Mouse (Mus musculus) heart, postnatal 0 days (tissue): Measurements from ENCODE around the gene Rundc3a. TPM values are rescaled to one million over a fixed set of nuclear protein-coding genes. Genes with fewer than 3 reads are reported as not detected.
A peak's percentile ranks its signal among the peaks of the same experiment; 100 is the strongest.

Source experiments
- ATAC-seq: fragments of 200-750 bp; cut with Nextera tagmentation; 2 replicates; pipeline ENCODE4 v1.8.0; 2017; ENCODE audit warnings: low read depth, moderate number of reproducible peaks, moderate library complexity; ENCODE audit not compliant: insufficient read depth
- DNase-seq: peaks from one replicate; pipeline ENCODE4 v3.0.0-alpha.2; 2016; ENCODE audit warnings: low spot score
- H3K27ac ChIP-seq: fragments of 300-500 bp; sonication (generic); 2 replicates; pipeline ENCODE4 v1.5.1; 2014; ENCODE audit warnings: low read depth, mild to moderate bottlenecking
- H3K27me3 ChIP-seq: fragments of 300-500 bp; sonication (generic); 2 replicates; pipeline ENCODE4 v1.6.1; 2014; ENCODE audit warnings: low read length, mixed read lengths; ENCODE audit not compliant: control insufficient read depth, insufficient read depth
- H3K36me3 ChIP-seq: fragments of 300-500 bp; sonication (generic); replicated peaks from 2 replicates; pipeline ENCODE4 v1.6.1; 2014; ENCODE audit warnings: low read length, mixed read lengths; ENCODE audit not compliant: control insufficient read depth, insufficient read depth
- H3K4me1 ChIP-seq: fragments of 300-500 bp; sonication (generic); 2 replicates; pipeline ENCODE4 v1.6.1; 2014; ENCODE audit warnings: antibody characterized with exemption; ENCODE audit not compliant: control insufficient read depth, insufficient read depth
- H3K4me2 ChIP-seq: fragments of 300-500 bp; sonication (generic); 2 replicates; pipeline ENCODE4 v1.6.1; 2014; ENCODE audit warnings: low read depth, mild to moderate bottlenecking, low read length, moderate library complexity
- H3K4me3 ChIP-seq: fragments of 300-500 bp; sonication (generic); 2 replicates; pipeline ENCODE4 v1.5.1; 2014; ENCODE audit warnings: low read depth, low read length
- H3K9ac ChIP-seq: fragments of 300-500 bp; sonication (generic); replicated peaks from 2 replicates; pipeline ENCODE4 v1.6.1; 2014; ENCODE audit warnings: low read depth, low read length, mixed read lengths
- H3K9me3 ChIP-seq: fragments of 300-500 bp; sonication (generic); replicated peaks from 2 replicates; pipeline ENCODE4 v1.6.1; 2016; ENCODE audit warnings: low read length; ENCODE audit not compliant: control insufficient read depth
- CTCF ChIP-seq: IDR thresholded peaks from 2 replicates; pipeline ENCODE4 v1.5.1; 2016; ENCODE audit warnings: antibody characterized with exemption, control low read depth, low read depth
- EP300 ChIP-seq: IDR thresholded peaks from 2 replicates; pipeline ENCODE4 v1.6.1; 2016; ENCODE audit warnings: antibody characterized with exemption, low read depth
- WGBS: fragments of 180-500 bp; shearing (Covaris S2); extraction: QIAGEN DNeasy Blood & Tissue Kit; methylation state at CpG from one replicate; pipeline ENCODE4 v1.1.7; 2014; 5-methylcytosine and 5-hydroxymethylcytosine counted together
- microRNA-seq: library from miRNA; unstranded; fragments of <30 nt; microRNA quantifications from one replicate; pipeline ENCODE4, GENCODE M21; 2016
- polyA plus RNA-seq: library from polyadenylated mRNA; unstranded; fragments of >200 nt; fragmentation: Nextera tagmentation; extraction: Ambion mirVana; gene quantifications from 2 replicates; pipeline ENCODE4 v1.2.1, GENCODE M21; 2015
- total RNA-seq: library from RNA; depleted of rRNA; stranded (reverse); fragments of >200 nt; gene quantifications from 2 replicates; pipeline ENCODE4 v1.2.3, GENCODE M21; 2014; ENCODE audit warnings: low replicate concordance; rRNA removed

Gene Rundc3a
- total and polyA plus RNA-seq, 2 experiments from 2014 or later, result 0.74 to 12.5 TPM

DNA sequence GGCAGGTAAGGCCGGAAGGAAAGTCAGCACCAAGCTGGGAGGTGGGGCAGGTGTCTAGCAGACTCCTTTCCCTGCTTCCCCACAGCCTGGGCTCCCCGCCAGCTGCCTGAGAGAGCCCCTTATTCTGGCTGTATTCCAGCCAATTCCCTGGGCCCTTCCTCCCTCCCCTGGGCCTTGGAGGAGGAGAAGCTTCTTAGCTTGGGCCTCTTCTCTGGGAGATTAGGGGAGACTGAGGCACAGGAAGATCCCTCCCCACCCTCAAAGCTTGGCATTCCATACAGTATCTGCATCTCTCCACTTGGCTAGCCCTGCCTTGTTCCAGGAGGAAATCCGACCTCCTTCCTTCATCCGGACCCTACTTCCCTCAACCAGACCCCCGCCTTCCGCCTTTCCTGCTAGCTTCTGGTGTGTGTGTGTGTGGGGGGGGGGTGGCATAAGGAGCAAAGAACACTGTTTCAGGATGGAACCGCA is 52.7 kb downstream of the Rundc3a start:
- H3K9me3 ChIP-seq, result no peaks in the 10 kb centered on the region
- peak overlapping the region; percentile 80 for H3K4me3 ChIP-seq
- H3K27me3 ChIP-seq, result 0 out of 2 replicates have a peak, but pooled peaks cover 7% of the 10 kb centered on the region
- DNase-seq (peak; percentile 74), ATAC-seq (peak; percentile 47)
- H3K27ac ChIP-seq, result peak overlapping the region; percentile 84
- 0 out of 2 replicates have a peak, but pooled peaks have one; percentile 53 for TF ChIP-seq EP300
- TF ChIP-seq CTCF, result no peak
- 14% methylated on average over 7 of the region's 7 CpGs for WGBS
- H3K4me2 ChIP-seq, result peak overlapping the region; percentile 91
- H3K4me1 ChIP-seq, result peaks cover 40% of the 10 kb centered on the region
- no peak overlapping the region for H3K9ac ChIP-seq
- peaks cover 7% of the 10 kb centered on the region; the same call in 1 of the 2 replicates for H3K36me3 ChIP-seq

DNA sequence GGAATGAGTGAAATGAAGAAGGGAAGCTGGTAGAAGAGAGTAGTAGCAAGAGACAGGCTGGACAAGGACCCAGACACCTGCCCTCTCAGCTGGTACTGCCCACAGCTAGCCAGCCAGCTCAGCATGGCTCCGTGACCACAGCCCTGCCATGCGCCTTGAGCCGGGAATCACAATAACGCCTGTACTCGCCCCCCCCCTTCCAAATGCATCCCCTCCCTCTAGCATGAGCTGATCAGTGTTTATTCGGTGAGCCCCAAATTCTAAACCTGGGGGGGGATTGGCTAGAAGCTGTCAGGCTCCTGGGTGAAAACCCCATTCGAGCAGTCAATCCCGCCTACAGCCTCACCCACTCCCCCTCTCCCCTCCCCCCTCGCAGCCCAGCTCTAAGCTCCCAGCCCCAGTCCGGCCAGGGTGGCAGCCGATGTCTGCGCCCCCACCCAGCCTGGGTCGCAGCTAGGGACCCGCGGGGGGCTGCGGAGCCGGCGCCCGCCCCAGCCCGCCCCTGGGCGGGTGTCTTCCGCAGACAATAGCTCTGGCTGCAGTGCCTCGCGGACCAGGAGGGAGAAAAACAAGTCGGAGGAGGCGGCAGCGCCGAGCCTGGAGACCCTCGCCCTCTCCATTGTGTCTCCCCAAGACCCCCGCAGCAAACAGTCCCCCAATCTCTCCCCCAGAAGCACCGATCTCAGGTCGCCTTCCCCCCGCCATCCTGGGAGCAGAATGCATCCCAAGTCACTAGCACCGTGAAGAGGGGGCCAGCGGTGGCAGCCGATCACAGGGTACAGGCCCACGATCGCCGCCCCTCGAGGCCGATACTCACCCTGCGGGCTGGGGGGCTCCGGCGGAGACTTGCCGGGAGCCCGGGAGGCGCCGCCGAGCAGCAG is 53.6 kb downstream of the Rundc3a start:
- peak overlapping the region; percentile 91 for H3K4me2 ChIP-seq
- peaks cover 40% of the 10 kb centered on the region for H3K4me1 ChIP-seq
- peak overlapping the region; percentile 77 for H3K9ac ChIP-seq
- peak overlapping the region; percentile 84 for H3K27ac ChIP-seq
- ATAC-seq, result peak; percentile 19; the same call in 1 of the 2 replicates
- H3K27me3 ChIP-seq, result 0 out of 2 replicates have a peak, but pooled peaks cover 7% of the 10 kb centered on the region
- DNase-seq, result no peak
- TF ChIP-seq CTCF (no peak), EP300 (no peak)
- WGBS, result 1% methylated on average over 46 of the region's 49 CpGs
- peak overlapping the region; percentile 80 for H3K4me3 ChIP-seq
- no peaks in the 10 kb centered on the region for H3K9me3 ChIP-seq
- H3K36me3 ChIP-seq, result peaks cover 4% of the 10 kb centered on the region; the same call in 1 of the 2 replicates

DNA sequence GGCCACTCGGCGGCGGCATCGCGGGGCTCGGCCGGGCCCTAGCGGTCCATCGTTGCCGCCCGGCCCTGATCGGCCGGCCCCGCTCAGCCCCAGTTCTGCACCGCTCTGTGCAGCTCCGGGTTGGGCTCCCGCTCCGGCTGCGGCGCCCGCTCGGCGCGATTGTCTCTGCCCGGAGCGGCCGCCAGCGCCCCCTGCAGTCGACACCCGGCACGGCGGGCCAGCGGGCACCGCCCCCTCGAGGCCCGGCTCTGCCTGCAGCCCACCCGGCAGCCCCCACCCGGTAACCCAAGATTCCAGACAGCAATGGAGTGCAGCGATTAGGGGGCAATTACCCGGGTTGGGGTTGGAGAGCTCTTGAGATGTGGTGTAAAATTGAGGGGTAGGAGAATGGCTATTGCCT is 54.3 kb downstream of the Rundc3a start, which contains the start of gene Fam171a2:
TSS of gene Fam171a2 (minus strand) at position 186 of the 400 bp plus-strand sequence.
- H3K27ac ChIP-seq, result peak within 1 kb of the TSS; percentile 84
- peak within 1 kb of the TSS; percentile 77 for H3K9ac ChIP-seq
- ATAC-seq (peak; percentile 64), DNase-seq (peak; percentile 43)
- H3K4me3 ChIP-seq, result peak within 1 kb of the TSS; percentile 80
- H3K4me2 ChIP-seq, result peak within 1 kb of the TSS; percentile 91
- TF ChIP-seq CTCF (peak; percentile 55), EP300 (no peak)
- H3K27me3 ChIP-seq, result 0 out of 2 replicates have a peak, but pooled peaks cover 7% of the 10 kb centered on the region
- peaks cover 4% of the 10 kb centered on the region; the same call in 1 of the 2 replicates for H3K36me3 ChIP-seq
- H3K9me3 ChIP-seq, result no peaks in the 10 kb centered on the region
- H3K4me1 ChIP-seq, result peaks cover 40% of the 10 kb centered on the region
- under 1% methylated on average over 40 of the region's 40 CpGs for WGBS

DNA sequence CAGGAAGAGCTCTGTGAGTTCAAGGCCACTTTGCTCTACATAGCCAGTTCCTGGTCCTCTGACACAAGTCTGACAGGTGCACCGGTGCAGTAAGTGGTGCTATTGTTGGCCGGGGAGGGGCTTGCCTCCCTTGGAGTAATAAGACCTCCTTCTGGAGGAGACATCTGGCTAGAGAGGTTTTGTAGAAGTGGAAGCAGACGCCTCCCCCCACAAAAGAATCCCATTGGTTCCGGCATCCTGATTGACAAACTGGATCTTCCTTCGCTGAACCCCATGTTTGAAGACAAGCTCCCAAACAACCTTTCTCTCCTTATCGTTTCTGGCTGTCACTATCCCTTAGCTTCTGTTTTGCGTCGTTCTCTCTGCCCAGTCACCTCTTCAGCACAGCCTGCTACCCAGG is 55.1 kb downstream of the Rundc3a start:
- no peak for ATAC-seq
- H3K9me3 ChIP-seq, result no peaks in the 10 kb centered on the region
- H3K4me1 ChIP-seq, result peaks cover 40% of the 10 kb centered on the region
- H3K27ac ChIP-seq, result no peak overlapping the region
- H3K9ac ChIP-seq, result no peak overlapping the region
- no peak overlapping the region for H3K4me3 ChIP-seq
- H3K4me2 ChIP-seq, result no peak overlapping the region; the same call in 1 of the 2 replicates
- 18% methylated on average over 8 of the region's 8 CpGs for WGBS
- no peak for DNase-seq
- TF ChIP-seq CTCF (no peak), EP300 (no peak)
- H3K27me3 ChIP-seq, result 0 out of 2 replicates have a peak, but pooled peaks cover 7% of the 10 kb centered on the region
- H3K36me3 ChIP-seq, result no peaks in the 10 kb centered on the region

DNA sequence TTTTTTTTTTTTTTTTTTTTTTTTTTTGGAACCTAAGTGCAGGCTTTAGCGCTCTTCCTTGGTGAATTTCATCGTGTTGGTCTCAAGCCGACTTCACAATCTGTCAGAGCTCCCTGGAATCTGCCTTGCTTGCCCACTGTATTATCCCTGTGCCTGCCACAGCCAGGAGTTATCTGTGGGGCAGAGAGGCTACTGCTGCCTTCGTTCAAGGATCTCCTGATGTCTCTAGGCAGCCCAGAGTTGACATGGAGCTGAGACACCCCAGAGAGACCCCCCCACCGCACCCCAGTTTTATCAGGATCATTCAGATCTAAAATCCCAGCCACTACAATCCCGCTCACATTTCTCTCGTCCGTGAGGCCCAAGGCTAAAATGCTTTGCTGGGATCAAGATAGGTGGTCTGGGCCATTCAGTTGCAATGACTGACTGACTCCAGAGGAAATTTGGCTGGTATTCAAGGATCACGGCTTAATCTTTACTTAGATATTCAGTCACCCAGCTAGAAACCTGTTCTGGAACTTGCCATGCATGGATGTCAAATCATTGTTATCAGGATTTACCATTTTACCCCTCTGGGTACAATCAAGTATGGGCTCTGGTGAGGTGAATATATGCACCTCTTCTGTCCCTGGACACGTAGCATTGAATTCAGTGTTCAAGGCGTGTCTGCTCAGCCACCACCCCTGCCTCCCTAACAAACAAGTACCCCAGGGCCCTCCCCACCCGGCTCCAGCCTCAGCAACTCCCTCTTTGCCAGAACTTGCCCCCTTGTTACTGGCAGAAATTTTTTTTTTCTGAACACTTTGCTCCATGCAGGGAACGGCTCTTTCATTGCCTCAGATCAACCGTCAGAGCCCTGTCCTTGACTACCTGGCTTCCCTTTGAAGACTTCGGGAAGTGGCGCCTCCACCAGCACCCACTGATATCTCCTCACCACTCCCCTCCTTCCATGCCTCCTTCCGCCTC is 56.1 kb downstream of the Rundc3a start:
- H3K27me3 ChIP-seq, result 0 out of 2 replicates have a peak, but pooled peaks cover 7% of the 10 kb centered on the region
- TF ChIP-seq EP300 (no peak), CTCF (no peak)
- DNase-seq, result no peak
- H3K9ac ChIP-seq, result no peak overlapping the region
- no peaks in the 10 kb centered on the region for H3K36me3 ChIP-seq
- H3K4me3 ChIP-seq, result no peak overlapping the region
- H3K4me1 ChIP-seq, result peaks cover 34% of the 10 kb centered on the region
- ATAC-seq, result no peak
- WGBS, result 47% methylated on average over 17 of the region's 17 CpGs
- no peak overlapping the region for H3K27ac ChIP-seq
- no peaks in the 10 kb centered on the region for H3K9me3 ChIP-seq
- no peak overlapping the region for H3K4me2 ChIP-seq

Small RNA genes lying within 50 kb of the gene (microRNA-seq; reads per million reads assigned to microRNA genes)
- gene Mir6930, result not detected

Other genes starting within 250 kb of the Rundc3a start
- not detected in 2 replicates for gene Nags, start 247.9 kb upstream of the Rundc3a start, total RNA-seq
- not detected in 2 replicates for gene Nags, start 247.9 kb upstream of the Rundc3a start, polyA plus RNA-seq
- 28.7 and 45.8 TPM in 2 replicates for gene Tmem101, start 237.0 kb upstream of the Rundc3a start, total RNA-seq
- gene Tmem101, start 237.0 kb upstream of the Rundc3a start, polyA plus RNA-seq, result 21.9 and 23.4 TPM in 2 replicates
- 36.0 and 41.4 TPM in 2 replicates for gene Lsm12, start 208.1 kb upstream of the Rundc3a start, total RNA-seq
- gene Lsm12, start 208.1 kb upstream of the Rundc3a start, polyA plus RNA-seq, result 90.1 and 92.7 TPM in 2 replicates
- 47.9 and 55.5 TPM in 2 replicates for gene G6pc3, start 203.8 kb upstream of the Rundc3a start, total RNA-seq
- gene G6pc3, start 203.8 kb upstream of the Rundc3a start, polyA plus RNA-seq, result 18.7 and 20.0 TPM in 2 replicates
- gene Hdac5, start 163.2 kb upstream of the Rundc3a start, total RNA-seq, result 194 and 287 TPM in 2 replicates
- gene Hdac5, start 163.2 kb upstream of the Rundc3a start, polyA plus RNA-seq, result 51.4 and 67.2 TPM in 2 replicates
- 3.9 and 5.6 TPM in 2 replicates for gene BC030867, start 144.5 kb upstream of the Rundc3a start, total RNA-seq
- 2.2 and 2.9 TPM in 2 replicates for gene BC030867, start 144.5 kb upstream of the Rundc3a start, polyA plus RNA-seq
- gene Asb16, start 124.7 kb upstream of the Rundc3a start, total RNA-seq, result 0.99 and 1.2 TPM in 2 replicates
- 0.07 TPM in 2 replicates for gene Asb16, start 124.7 kb upstream of the Rundc3a start, polyA plus RNA-seq
- 57.4 and 61.7 TPM in 2 replicates for gene Tmub2, start 108.5 kb upstream of the Rundc3a start, total RNA-seq
- gene Tmub2, start 108.5 kb upstream of the Rundc3a start, polyA plus RNA-seq, result 29.8 and 30.1 TPM in 2 replicates
- 32.5 and 36.2 TPM in 2 replicates for gene Atxn7l3, start 96.8 kb upstream of the Rundc3a start, total RNA-seq
- 5.2 and 5.4 TPM in 2 replicates for gene Atxn7l3, start 96.8 kb upstream of the Rundc3a start, polyA plus RNA-seq
- 30.8 and 34.5 TPM in 2 replicates for gene Ubtf, start 73.7 kb upstream of the Rundc3a start, total RNA-seq
- 36.5 and 42.5 TPM in 2 replicates for gene Ubtf, start 73.7 kb upstream of the Rundc3a start, polyA plus RNA-seq
- gene Slc4a1, start 27.2 kb upstream of the Rundc3a start, total RNA-seq, result 1.9 and 7.5 TPM in 2 replicates
- gene Slc4a1, start 27.2 kb upstream of the Rundc3a start, polyA plus RNA-seq, result 1.3 and 3.1 TPM in 2 replicates
- gene Slc25a39, start 14.5 kb downstream of the Rundc3a start, total RNA-seq, result 281 and 322 TPM in 2 replicates
- gene Slc25a39, start 14.5 kb downstream of the Rundc3a start, polyA plus RNA-seq, result 267 and 269 TPM in 2 replicates
- 134 and 162 TPM in 2 replicates for gene Grn, start 36.9 kb downstream of the Rundc3a start, total RNA-seq
- gene Grn, start 36.9 kb downstream of the Rundc3a start, polyA plus RNA-seq, result 174 and 176 TPM in 2 replicates
- gene Fam171a2, start 54.3 kb downstream of the Rundc3a start, total RNA-seq, result 40.8 and 58.6 TPM in 2 replicates
- gene Fam171a2, start 54.3 kb downstream of the Rundc3a start, polyA plus RNA-seq, result 1.7 and 1.8 TPM in 2 replicates
- gene Itga2b, start 76.7 kb downstream of the Rundc3a start, total RNA-seq, result 4.3 and 4.8 TPM in 2 replicates
- 5.4 and 5.6 TPM in 2 replicates for gene Itga2b, start 76.7 kb downstream of the Rundc3a start, polyA plus RNA-seq
- 13.5 and 40.8 TPM in 2 replicates for gene Gpatch8, start 163.0 kb downstream of the Rundc3a start, total RNA-seq
- 23.2 and 25.8 TPM in 2 replicates for gene Gpatch8, start 163.0 kb downstream of the Rundc3a start, polyA plus RNA-seq
- 7.9 TPM in 1 of 2 replicates, not detected in the other for gene Gm11627, start 186.1 kb downstream of the Rundc3a start, total RNA-seq
- 9.2 and 12.0 TPM in 2 replicates for gene Gm11627, start 186.1 kb downstream of the Rundc3a start, polyA plus RNA-seq
- gene Fzd2, start 211.0 kb downstream of the Rundc3a start, total RNA-seq, result 38.1 and 47.1 TPM in 2 replicates
- gene Fzd2, start 211.0 kb downstream of the Rundc3a start, polyA plus RNA-seq, result 6.5 and 7.0 TPM in 2 replicates